Mouse (Mus musculus): Measurements from ENCODE around the gene Ppil4. TPM values are rescaled to one million over a fixed set of nuclear protein-coding genes. Genes with fewer than 3 reads are reported as not detected.
"Not testable (repeated sequence)": the region's sequence is repeated elsewhere in the genome, so short reads cannot be mapped to it uniquely, and the experiment has no call there.

Gene Ppil4
- polyA plus RNA-seq (2015; fragmentation: Nextera tagmentation; extraction: Ambion mirVana) = 26.0 and 29.8 TPM in 2 replicates

DNA sequence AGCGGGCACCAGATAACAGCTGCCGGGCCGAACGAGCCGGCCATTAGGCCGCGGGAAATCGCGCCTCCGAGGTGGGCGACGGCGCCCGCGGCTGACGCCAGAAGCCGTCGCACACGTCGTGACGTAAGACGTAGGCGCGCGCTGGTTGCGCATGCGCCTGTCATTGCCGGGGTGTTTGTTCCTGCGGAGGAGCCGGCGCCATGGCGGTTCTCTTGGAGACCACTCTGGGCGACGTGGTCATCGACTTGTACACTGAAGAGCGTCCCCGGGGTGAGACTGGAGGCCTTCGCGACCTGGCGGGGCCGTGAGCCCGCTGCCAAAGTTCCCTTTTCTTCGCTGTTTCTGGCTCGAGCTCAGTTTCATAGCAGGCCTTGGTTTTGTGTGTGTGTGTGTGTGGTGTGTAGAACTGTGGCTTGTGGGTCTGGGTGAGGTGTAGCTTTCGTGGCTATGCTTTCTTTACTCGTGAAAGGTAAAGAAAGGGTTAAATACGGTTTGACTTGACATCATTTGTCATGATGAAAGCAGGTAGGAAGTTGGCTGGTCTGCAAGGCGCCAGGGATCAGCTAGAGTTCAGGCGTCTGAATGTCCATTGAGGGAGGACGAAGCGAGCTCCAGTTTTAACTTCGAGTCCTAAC is at the start of gene Ppil4, which contains the start of gene Ginm1:
Ppil4 (plus strand) TSS at position 141 of the 635 bp plus-strand sequence.
Ginm1 (minus strand) TSS at position 74 of the 635 bp plus-strand sequence.
- peak; percentile 91 for ATAC-seq (ENCODE audit: low read depth)
- H3K4me3 ChIP-seq (replicated peaks) = peak within 1 kb of the TSS; percentile 93
- peak; percentile 85 for DNase-seq
- H3K27ac ChIP-seq = peak within 1 kb of the TSS; percentile 81
- H3K36me3 ChIP-seq = peaks cover 41% of the 10 kb centered on the region
- no peaks in the 10 kb centered on the region for H3K9me3 ChIP-seq (replicated peaks)
- H3K4me1 ChIP-seq (replicated peaks) = peaks cover 29% of the 10 kb centered on the region
- peak within 1 kb of the TSS; percentile 90 for H3K9ac ChIP-seq
- no peaks in the 10 kb centered on the region for H3K27me3 ChIP-seq
- peak within 1 kb of the TSS; percentile 77 for H3K4me2 ChIP-seq
- WGBS (ENCODE audit: insufficient replicate concordance) = under 1% methylated on average over 52 of the region's 52 CpGs

- H3K27ac ChIP-seq; H3K4me1 ChIP-seq (replicated peaks); DNase-seq; H3K27me3 ChIP-seq; H3K9ac ChIP-seq; H3K4me3 ChIP-seq (replicated peaks); H3K4me2 ChIP-seq; ATAC-seq (ENCODE audit: low read depth); H3K9me3 ChIP-seq (replicated peaks): not testable (repeated sequence)
- WGBS (ENCODE audit: insufficient replicate concordance) = 82% methylated on average over 6 of the region's 6 CpGs
- H3K36me3 ChIP-seq = peaks cover 64% of the 10 kb centered on the region
Measured at GRCm38 (mm10) chr10:7745528-7745927, 47.2 kb upstream of the Ppil4 start.

- no peak overlapping the region for H3K4me3 ChIP-seq (replicated peaks)
- 61% methylated on average over 6 of the region's 6 CpGs for WGBS (ENCODE audit: insufficient replicate concordance)
- no peaks in the 10 kb centered on the region for H3K4me1 ChIP-seq (replicated peaks)
- no peaks in the 10 kb centered on the region for H3K27me3 ChIP-seq
- no peaks in the 10 kb centered on the region for H3K9me3 ChIP-seq (replicated peaks)
- peaks cover 67% of the 10 kb centered on the region for H3K36me3 ChIP-seq
- no peak overlapping the region for H3K9ac ChIP-seq
- DNase-seq (no peak), ATAC-seq (ENCODE audit: low read depth) (peak; percentile 26; the same call in 1 of the 2 replicates)
- H3K27ac ChIP-seq = no peak overlapping the region
- H3K4me2 ChIP-seq = no peak overlapping the region
Measured at GRCm38 (mm10) chr10:7748752-7749151, 43.9 kb upstream of the Ppil4 start.

DNA sequence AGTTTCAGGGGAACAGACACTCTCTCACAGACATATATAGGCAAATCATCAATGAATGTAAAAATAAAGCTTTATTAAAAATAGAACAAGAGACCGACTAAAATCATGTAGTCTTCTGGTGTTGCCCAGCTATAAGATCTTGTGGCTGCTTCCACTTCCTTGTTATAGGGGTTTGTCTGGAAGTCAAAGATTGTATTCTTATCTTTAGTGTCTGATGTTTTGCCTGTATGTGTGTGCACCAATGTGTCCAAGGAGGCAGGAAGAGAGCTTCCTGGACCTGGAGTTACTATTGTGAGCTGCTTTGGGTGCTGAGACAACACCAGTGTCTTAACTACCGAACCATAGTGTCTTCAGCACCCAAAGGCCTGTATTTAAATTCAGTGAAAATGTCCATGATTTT is 35.1 kb upstream of the Ppil4 start:
- WGBS (ENCODE audit: insufficient replicate concordance) = 34% methylated on average over 2 of the region's 2 CpGs
- no peaks in the 10 kb centered on the region for H3K27me3 ChIP-seq
- DNase-seq = no peak
- peaks cover 11% of the 10 kb centered on the region for H3K4me1 ChIP-seq (replicated peaks)
- no peaks in the 10 kb centered on the region for H3K9me3 ChIP-seq (replicated peaks)
- H3K4me3 ChIP-seq (replicated peaks) = no peak overlapping the region
- no peak overlapping the region for H3K4me2 ChIP-seq
- peak; percentile 58; the same call in 1 of the 2 replicates for ATAC-seq (ENCODE audit: low read depth)
- peaks cover 56% of the 10 kb centered on the region for H3K36me3 ChIP-seq
- H3K27ac ChIP-seq = no peak overlapping the region
- H3K9ac ChIP-seq = no peak overlapping the region

GRCm38 (mm10) chr10:7772346-7772745 is 20.3 kb upstream of the Ppil4 start:
- no peak overlapping the region for H3K27ac ChIP-seq
- DNase-seq = no peak

DNA sequence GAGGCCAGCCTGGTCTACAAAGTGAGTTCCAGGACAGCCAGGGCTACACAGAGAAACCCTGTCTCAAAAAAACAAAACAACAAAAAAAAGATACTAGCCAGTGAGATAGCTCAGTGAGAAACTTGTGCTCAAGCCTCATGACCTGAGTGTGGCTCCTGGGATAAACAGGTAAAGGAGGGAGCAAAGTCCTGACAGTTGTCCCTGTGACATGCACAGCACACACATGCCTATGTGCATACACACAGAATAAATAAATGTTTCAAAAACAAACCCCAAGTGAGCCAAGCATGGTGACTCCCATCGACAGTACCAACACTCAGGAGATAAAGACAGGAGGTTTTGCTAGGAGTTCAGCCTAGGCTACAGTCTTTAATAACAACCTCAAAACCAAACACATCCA is 19.9 kb upstream of the Ppil4 start:
- 80% methylated on average over 1 of the region's 1 CpGs for WGBS (ENCODE audit: insufficient replicate concordance)
- H3K9me3 ChIP-seq (replicated peaks) = no peaks in the 10 kb centered on the region

More at GRCm38 (mm10) chr10:7772346-7772745, 20.3 kb upstream of the Ppil4 start:
- Histone ChIP-seq H3K4me3 (replicated peaks) (no peak overlapping the region), H3K27me3 (no peaks in the 10 kb centered on the region), H3K36me3 (peaks cover 76% of the 10 kb centered on the region), H3K9me3 (replicated peaks) (no peaks in the 10 kb centered on the region), H3K4me2 (no peak overlapping the region), H3K4me1 (replicated peaks) (no peaks in the 10 kb centered on the region), H3K9ac (no peak overlapping the region)
- no peak for ATAC-seq (ENCODE audit: low read depth)
- WGBS (ENCODE audit: insufficient replicate concordance) = 80% methylated on average over 4 of the region's 4 CpGs

GRCm38 (mm10) chr10:7775421-7775820 is 17.3 kb upstream of the Ppil4 start:
- Histone ChIP-seq H3K36me3 (peaks cover 58% of the 10 kb centered on the region), H3K9ac (no peak overlapping the region), H3K9me3 (replicated peaks) (no peaks in the 10 kb centered on the region), H3K4me3 (replicated peaks) (no peak overlapping the region), H3K4me1 (replicated peaks) (peaks cover 17% of the 10 kb centered on the region), H3K27me3 (no peaks in the 10 kb centered on the region), H3K4me2 (no peak overlapping the region), H3K27ac (no peak overlapping the region)
- DNase-seq (no peak), ATAC-seq (ENCODE audit: low read depth) (no peak)
- WGBS (ENCODE audit: insufficient replicate concordance) = 87% methylated on average over 8 of the region's 8 CpGs

More for the DNA sequence above, 19.9 kb upstream of the Ppil4 start:
- no peak for DNase-seq
- no peak overlapping the region for H3K9ac ChIP-seq
- H3K4me1 ChIP-seq (replicated peaks) = no peaks in the 10 kb centered on the region
- H3K36me3 ChIP-seq = peaks cover 76% of the 10 kb centered on the region
- H3K27me3 ChIP-seq = no peaks in the 10 kb centered on the region
- H3K4me2 ChIP-seq = no peak overlapping the region
- no peak overlapping the region for H3K27ac ChIP-seq
- H3K4me3 ChIP-seq (replicated peaks) = no peak overlapping the region
- no peak for ATAC-seq (ENCODE audit: low read depth)

DNA sequence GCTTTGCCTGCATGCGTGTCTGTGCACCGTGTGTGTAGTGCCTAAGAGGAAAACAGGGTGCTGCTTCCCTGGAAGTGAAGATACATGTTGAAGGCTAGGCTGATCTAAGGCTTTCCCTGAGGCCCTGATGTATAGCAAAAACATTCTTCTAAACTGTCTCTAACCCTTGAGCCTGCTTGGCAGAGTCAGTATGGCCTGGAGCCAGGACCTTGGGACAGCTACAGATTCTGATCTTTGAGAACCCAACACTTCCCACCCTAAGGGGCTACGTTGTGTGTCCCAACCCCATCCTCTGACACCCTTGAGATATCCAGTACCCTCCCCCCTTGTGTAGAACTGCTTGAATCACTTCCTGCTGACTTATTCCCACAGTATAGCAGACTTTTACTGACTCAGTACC is 14.3 kb upstream of the Ppil4 start:
- no peak for ATAC-seq (ENCODE audit: low read depth)
- no peak overlapping the region for H3K4me2 ChIP-seq
- 83% methylated on average over 3 of the region's 3 CpGs for WGBS (ENCODE audit: insufficient replicate concordance)
- H3K27me3 ChIP-seq = no peaks in the 10 kb centered on the region
- no peak overlapping the region for H3K4me3 ChIP-seq (replicated peaks)
- peaks cover 31% of the 10 kb centered on the region for H3K36me3 ChIP-seq
- no peak overlapping the region for H3K27ac ChIP-seq
- DNase-seq = no peak
- H3K4me1 ChIP-seq (replicated peaks) = peaks cover 23% of the 10 kb centered on the region
- no peak overlapping the region for H3K9ac ChIP-seq
- no peaks in the 10 kb centered on the region for H3K9me3 ChIP-seq (replicated peaks)

GRCm38 (mm10) chr10:7779751-7780237 is 12.9 kb upstream of the Ppil4 start:
- 16% methylated on average over 7 of the region's 7 CpGs for WGBS (ENCODE audit: insufficient replicate concordance)
- H3K4me2 ChIP-seq = peak overlapping the region; percentile 84
- no peaks in the 10 kb centered on the region for H3K27me3 ChIP-seq
- peak overlapping the region; percentile 96 for H3K4me3 ChIP-seq (replicated peaks)
- ATAC-seq (ENCODE audit: low read depth) (no peak), DNase-seq (no peak)
- peaks cover 21% of the 10 kb centered on the region for H3K36me3 ChIP-seq
- H3K9ac ChIP-seq = peak overlapping the region; percentile 92
- H3K27ac ChIP-seq = no peak overlapping the region
- no peaks in the 10 kb centered on the region for H3K9me3 ChIP-seq (replicated peaks)
- H3K4me1 ChIP-seq (replicated peaks) = peaks cover 23% of the 10 kb centered on the region

GRCm38 (mm10) chr10:7780238-7781176 is 12.2 kb upstream of the Ppil4 start:
- peaks cover 15% of the 10 kb centered on the region for H3K36me3 ChIP-seq
- peak overlapping the region; percentile 84 for H3K4me2 ChIP-seq
- H3K9ac ChIP-seq = peak overlapping the region; percentile 92
- H3K4me1 ChIP-seq (replicated peaks) = peaks cover 23% of the 10 kb centered on the region
- under 1% methylated on average over 61 of the region's 77 CpGs for WGBS (ENCODE audit: insufficient replicate concordance)
- peak; percentile 80 for DNase-seq
- peak overlapping the region; percentile 96 for H3K4me3 ChIP-seq (replicated peaks)
- H3K9me3 ChIP-seq (replicated peaks) = no peaks in the 10 kb centered on the region
- H3K27ac ChIP-seq = peak overlapping the region; percentile 69
- no peaks in the 10 kb centered on the region for H3K27me3 ChIP-seq
- peak; percentile 92 for ATAC-seq (ENCODE audit: low read depth)

DNA sequence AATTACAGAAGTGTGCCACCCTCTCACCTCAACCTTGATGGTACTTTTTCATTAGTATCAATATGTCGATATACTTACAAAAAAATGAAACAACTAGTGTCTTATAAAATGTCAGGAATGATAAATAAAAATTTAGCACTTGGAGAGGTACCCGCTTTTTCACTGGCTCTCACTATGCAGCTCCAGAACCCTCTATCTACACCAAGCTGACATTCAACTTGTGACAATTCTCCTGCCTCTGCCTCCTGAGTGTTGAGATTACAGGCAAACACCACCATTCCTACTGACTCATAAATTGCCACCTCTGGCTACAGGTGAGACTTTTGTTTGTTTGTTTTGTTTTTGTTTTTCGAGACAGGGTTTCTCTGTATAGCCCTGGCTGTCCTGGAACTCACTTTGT is 11.5 kb upstream of the Ppil4 start:
- H3K4me2 ChIP-seq = peak overlapping the region; percentile 69
- peak overlapping the region; percentile 60 for H3K9ac ChIP-seq
- H3K36me3 ChIP-seq = peaks cover 10% of the 10 kb centered on the region
- H3K9me3 ChIP-seq (replicated peaks) = no peaks in the 10 kb centered on the region
- no peak for DNase-seq
- H3K27me3 ChIP-seq = no peaks in the 10 kb centered on the region
- H3K4me1 ChIP-seq (replicated peaks) = peaks cover 23% of the 10 kb centered on the region
- H3K4me3 ChIP-seq (replicated peaks) = peak overlapping the region; percentile 96
- peak overlapping the region; percentile 43; the same call in 1 of the 2 replicates for H3K27ac ChIP-seq
- ATAC-seq (ENCODE audit: low read depth) = peak; percentile 27
- 46% methylated on average over 3 of the region's 3 CpGs for WGBS (ENCODE audit: insufficient replicate concordance)
